Comparison of ENCODE assay signal across 24 mouse cellular contexts in the genomic region with DNA sequence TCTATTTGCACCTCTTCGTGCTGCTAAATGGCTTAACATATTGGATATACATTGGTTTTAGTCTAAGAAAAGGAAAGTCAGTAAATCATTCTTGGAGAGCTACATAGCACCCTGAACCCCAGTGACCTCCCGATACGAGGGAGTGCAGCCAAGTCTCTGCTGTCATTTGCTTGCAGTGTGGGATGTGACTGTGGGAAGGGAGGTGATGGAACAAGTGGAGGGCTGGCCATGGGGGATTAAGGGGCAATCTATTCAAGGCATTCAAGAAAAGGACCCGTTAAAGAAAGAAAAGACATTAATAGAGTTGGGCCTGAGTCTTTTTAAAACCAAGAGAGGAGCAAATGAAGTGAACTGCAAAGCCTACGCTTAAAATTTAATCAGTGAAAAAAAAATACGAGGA.
DNase-seq lines count a peak whose midpoint lies in the region; ATAC-seq and TF ChIP-seq lines count a peak whose summit lies in the region.
"Had no signal": no experiment of that assay in that cellular context is flagged by ENCODE, and none has a peak within 500 bp of the region (broad histone marks: within the 10 kb centered on the region; RNA-seq: fewer than 3 reads in every experiment).

No protein-coding gene starts in this region.

- DNase-seq in forebrain, embryonic 10.5 days (ENCODE audit: extremely low spot score, low spot score) = peak; percentile 31
- DNase-seq in forebrain, postnatal 0 days = no peak
- peak; percentile 41 to 44 for DNase-seq in kidney, postnatal 4 days
- DNase-seq in kidney, adult 8-10 months = no peak
- DNase-seq in adipocyte (ENCODE audit: low spot score) = peak; percentile 50
- DNase-seq in embryo, embryonic 10 days (ENCODE audit: low spot score) = peak; percentile 57
- no peak for DNase-seq in thymus, postnatal 14 days
- no peak for DNase-seq in thymus, adult 18-20 months
- DNase-seq: B cell, adult 2 months; cerebellum, adult 9-11 months; gastrocnemius, adult 2 months; heart, postnatal 10 days; kidney, adult 2 months; layer of hippocampus, postnatal 36 days; right cerebral cortex, adult 18-20 months had no signal

- 21% methylated on average over 6 of the region's 6 CpGs for WGBS in forebrain, embryonic 10.5 days
- WGBS in forebrain, postnatal 0 days = 9% methylated on average over 6 of the region's 6 CpGs

- 0 out of 2 replicates have a peak overlapping the region, but pooled peaks have one; percentile 4 for H3K4me3 ChIP-seq in forebrain, embryonic 10.5 days
- no peak overlapping the region for H3K4me3 ChIP-seq in forebrain, postnatal 0 days (ENCODE audit: low read depth, low read length)
- H3K4me3 ChIP-seq: gastrocnemius, adult 2 months; hindbrain, embryonic 13.5 days; layer of hippocampus, adult 2 months; limb, embryonic 15.5 days; liver, embryonic 15.5 days; neural tube, embryonic 13.5 days had no signal

- H3K27me3 ChIP-seq in forebrain, embryonic 10.5 days (ENCODE audit: poor library complexity, severe bottlenecking) = peaks cover 30% of the 10 kb centered on the region
- no peaks in the 10 kb centered on the region for H3K27me3 ChIP-seq in forebrain, postnatal 0 days (ENCODE audit: insufficient read depth, low read length)
- H3K27me3 ChIP-seq: hindbrain, embryonic 13.5 days; limb, embryonic 15.5 days; liver, embryonic 15.5 days; neural tube, embryonic 13.5 days had no signal

- TF ChIP-seq CTCF in forebrain, postnatal 0 days (IDR thresholded peaks at IDR 0.05; ENCODE audit: low read depth) = no peak

- peak overlapping the region; percentile 71 for H3K27ac ChIP-seq in forebrain, embryonic 10.5 days
- no peak overlapping the region for H3K27ac ChIP-seq in forebrain, postnatal 0 days (ENCODE audit: low read depth, low read length)
- H3K27ac ChIP-seq: gastrocnemius, adult 2 months; hindbrain, embryonic 13.5 days; layer of hippocampus, adult 2 months; limb, embryonic 15.5 days; liver, embryonic 15.5 days; neural tube, embryonic 13.5 days; stomach, postnatal 0 days had no signal

- no peaks in the 10 kb centered on the region for H3K36me3 ChIP-seq in forebrain, embryonic 10.5 days (replicated peaks)
- H3K36me3 ChIP-seq in forebrain, postnatal 0 days (ENCODE audit: insufficient read depth) = no peaks in the 10 kb centered on the region
- H3K36me3 ChIP-seq: hindbrain, embryonic 13.5 days; limb, embryonic 15.5 days; liver, embryonic 15.5 days; neural tube, embryonic 13.5 days had no signal

- H3K9me3 ChIP-seq in forebrain, embryonic 10.5 days = no peaks in the 10 kb centered on the region
- H3K9me3 ChIP-seq in forebrain, postnatal 0 days (ENCODE audit: low read length) = no peaks in the 10 kb centered on the region
- H3K9me3 ChIP-seq: hindbrain, embryonic 13.5 days; limb, embryonic 15.5 days; liver, embryonic 15.5 days; neural tube, embryonic 13.5 days had no signal

- ATAC-seq in forebrain, postnatal 0 days = no peak
- ATAC-seq: inflammation-experienced regulatory T-cells, adult 6 months; lung, postnatal 0 days had no signal

- H3K4me1 ChIP-seq in forebrain, embryonic 10.5 days = peaks cover 64% of the 10 kb centered on the region
- H3K4me1 ChIP-seq in forebrain, postnatal 0 days (ENCODE audit: insufficient read depth) = no peaks in the 10 kb centered on the region
- H3K4me1 ChIP-seq: liver, embryonic 15.5 days had no signal

- no peak overlapping the region for H3K9ac ChIP-seq in forebrain, postnatal 0 days
- H3K9ac ChIP-seq: hindbrain, embryonic 13.5 days; limb, embryonic 15.5 days; liver, embryonic 15.5 days; neural tube, embryonic 13.5 days had no signal

- no peak overlapping the region for H3K4me2 ChIP-seq in forebrain, postnatal 0 days (ENCODE audit: low read depth)
- H3K4me2 ChIP-seq: heart, embryonic 11.5 days; hindbrain, embryonic 13.5 days; limb, embryonic 15.5 days; liver, embryonic 15.5 days; neural tube, embryonic 13.5 days had no signal

Comparison
In these comparisons a context has a peak if more than half of its experiments do, and no peak if none do; other contexts are left out.
1. DNase-seq: peak in forebrain, embryonic 10.5 days (single experiment), kidney, postnatal 4 days (2 of 2), adipocyte (single experiment) and embryo, embryonic 10 days (single experiment); none in forebrain, postnatal 0 days (single experiment), kidney, adult 8-10 months (0 of 2), thymus, postnatal 14 days (single experiment) and thymus, adult 18-20 months (0 of 2).